Mouse (Mus musculus) bone marrow macrophage, adult 2 months (primary cell): ENCODE results near the gene Fam83c. TPM values are rescaled to one million over a fixed set of nuclear protein-coding genes. Genes with fewer than 3 reads are reported as not detected.
"Not testable (repeated sequence)": the region's sequence is repeated elsewhere in the genome, so short reads cannot be mapped to it uniquely, and the experiment has no call there.

Source experiments
- H3K27ac ChIP-seq: 2 replicates; pipeline ENCODE4 v1.5.1; 2012; ENCODE audit warnings: low read depth, low read length; ENCODE audit not compliant: insufficient read depth
- H3K4me1 ChIP-seq: 2 replicates; pipeline ENCODE4 v1.6.1; 2012; ENCODE audit warnings: low read length; ENCODE audit not compliant: control insufficient read depth, insufficient read depth
- H3K4me3 ChIP-seq: 2 replicates; pipeline ENCODE4 v1.5.1; 2012; ENCODE audit warnings: mild to moderate bottlenecking, low read length, moderate library complexity; ENCODE audit not compliant: insufficient read depth
- CTCF ChIP-seq: IDR thresholded peaks from 2 replicates; pipeline ENCODE4 v1.5.1; 2012; ENCODE audit warnings: low read depth, mild to moderate bottlenecking, low read length, moderate library complexity
- POLR2A ChIP-seq: IDR thresholded peaks from 2 replicates; pipeline ENCODE4 v1.6.1; 2012; ENCODE audit warnings: mild to moderate bottlenecking, low read depth, low read length, borderline replicate concordance
- polyA plus RNA-seq: library from polyadenylated mRNA; stranded (reverse); fragments of >200 nt; gene quantifications from 2 replicates; pipeline ENCODE4 v1.2.4, GENCODE M21; 2012; ENCODE audit not compliant: missing spikeins, insufficient read depth, insufficient read length

Fam83c gene
- polyA plus RNA-seq, 1 experiment, result not detected

DNA sequence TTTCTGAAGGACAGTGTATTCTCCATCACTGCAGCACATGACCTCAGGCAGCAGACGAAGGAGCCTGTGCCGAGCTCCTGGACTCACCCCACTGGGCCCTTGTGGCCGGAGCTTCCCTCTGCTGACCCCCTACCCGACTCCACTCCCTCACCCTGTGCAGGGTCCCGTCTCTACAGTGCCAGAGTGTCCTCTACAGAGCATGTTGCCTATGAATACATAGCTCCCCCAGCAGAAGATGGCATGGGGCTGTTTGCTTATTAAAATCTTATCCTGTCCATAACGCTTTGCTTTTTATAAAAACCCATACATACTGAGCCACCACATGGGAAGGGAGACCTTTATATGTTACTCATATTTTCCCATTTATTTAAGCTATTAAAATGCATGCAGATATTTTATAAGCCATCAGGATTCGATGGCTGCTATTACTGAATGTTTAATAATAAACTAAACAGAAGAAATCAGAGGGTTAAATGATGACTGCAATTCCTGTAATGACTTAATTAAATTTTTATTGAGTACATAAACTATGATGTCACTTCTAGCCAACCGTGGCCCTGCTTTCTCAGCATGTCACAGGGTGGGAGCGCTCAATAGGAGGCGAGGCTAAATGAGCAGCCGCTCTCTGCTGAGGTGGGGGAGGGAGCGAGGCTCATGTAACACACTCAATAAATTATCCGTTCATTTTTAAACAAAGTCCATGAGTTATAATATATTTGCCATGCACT, 28.1 kb upstream of the Fam83c start:
- Histone ChIP-seq H3K4me1 (no peaks in the 10 kb centered on the region), H3K4me3 (no peak overlapping the region), H3K27ac (no peak overlapping the region)
- TF ChIP-seq CTCF (no peak), POLR2A (no peak)

DNA sequence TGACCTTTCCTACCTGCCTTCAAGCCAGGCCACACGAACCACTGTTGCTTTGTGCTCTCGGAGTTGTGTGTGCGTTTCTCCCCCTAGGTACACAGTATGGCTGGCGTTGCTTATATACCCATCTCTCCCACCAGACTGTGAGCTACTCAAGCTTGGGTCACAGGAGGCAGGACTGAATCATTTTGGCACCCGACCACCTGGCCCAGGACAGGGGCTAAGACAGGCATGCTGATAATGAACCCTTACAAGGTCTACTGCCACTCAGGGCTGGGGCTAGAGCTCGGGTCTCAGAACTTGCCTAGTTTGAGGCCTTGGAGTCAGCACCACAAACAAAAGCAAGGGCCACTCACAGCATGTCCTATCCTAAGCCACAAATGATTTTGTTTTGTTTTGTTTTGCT, 26.9 kb upstream of the Fam83c start:
- no peak overlapping the region for H3K4me3 ChIP-seq
- no peaks in the 10 kb centered on the region for H3K4me1 ChIP-seq
- no peak overlapping the region for H3K27ac ChIP-seq
- TF ChIP-seq CTCF (no peak), POLR2A (no peak)

DNA sequence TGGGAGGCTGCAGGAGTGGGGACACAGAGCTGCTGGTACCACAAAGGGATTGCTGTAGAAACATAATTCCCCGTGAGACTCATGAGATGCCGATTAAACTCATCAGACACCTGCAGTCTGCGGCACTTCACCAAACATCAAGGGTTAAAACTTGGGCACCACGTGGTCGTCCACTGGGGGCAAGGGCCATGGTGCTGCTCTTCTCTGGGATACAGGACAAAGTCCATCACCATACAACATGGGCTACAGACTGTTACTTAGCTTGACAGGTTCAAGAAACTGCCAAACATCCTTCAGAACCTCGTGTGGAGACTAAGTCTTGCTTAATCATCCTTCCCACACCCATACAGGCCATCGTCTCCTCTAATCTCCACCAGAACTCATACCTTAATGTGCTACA, 25.4 kb upstream of the Fam83c start:
- TF ChIP-seq CTCF (no peak), POLR2A (no peak)
- Histone ChIP-seq H3K4me1 (no peaks in the 10 kb centered on the region), H3K4me3 (no peak overlapping the region), H3K27ac (no peak overlapping the region)

DNA sequence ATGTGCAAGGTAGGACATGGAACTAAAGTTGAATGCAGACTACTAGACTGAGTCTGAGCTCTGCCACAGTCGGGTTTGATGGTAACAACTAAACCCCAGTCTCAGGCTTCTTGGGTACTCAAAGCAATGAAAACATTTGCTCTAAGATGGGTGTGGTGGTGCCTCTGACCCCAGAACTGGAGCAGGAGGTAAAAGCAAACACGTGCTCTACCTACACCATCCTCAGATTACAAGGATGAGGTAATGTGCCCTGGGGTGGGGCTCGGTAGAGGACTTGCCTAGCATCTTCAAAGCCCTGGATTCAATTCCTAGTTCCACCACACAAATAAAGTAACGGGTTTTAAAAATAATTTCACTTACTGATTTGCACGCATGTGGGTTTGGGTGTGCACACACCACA, 17.9 kb upstream of the Fam83c start:
- no peak for TF ChIP-seq POLR2A
- no peak for TF ChIP-seq CTCF
- no peak overlapping the region for H3K4me3 ChIP-seq
- H3K4me1 ChIP-seq, result no peaks in the 10 kb centered on the region
- no peak overlapping the region for H3K27ac ChIP-seq

DNA sequence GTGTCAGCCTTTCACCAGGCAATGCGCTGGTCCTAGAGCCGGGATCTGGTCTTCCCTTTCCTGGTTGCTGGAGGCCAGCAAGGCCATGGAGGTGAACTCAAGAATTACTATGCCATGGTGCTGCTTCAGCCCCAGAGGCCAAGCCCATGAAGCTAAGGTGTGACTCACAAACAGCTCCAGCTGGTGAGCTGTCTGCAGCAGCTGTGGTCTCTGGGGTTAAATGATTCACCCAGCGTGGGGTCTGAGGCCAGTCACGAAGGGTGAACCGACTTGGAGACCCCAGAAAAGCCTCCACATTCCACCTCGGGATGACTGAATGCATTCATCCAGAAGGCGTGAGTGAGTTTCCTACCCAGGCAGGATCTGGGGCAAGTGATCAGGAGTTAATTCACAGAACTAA, 15.5 kb upstream of the Fam83c start:
- Histone ChIP-seq H3K27ac (no peak overlapping the region), H3K4me3 (no peak overlapping the region)
- no peak for TF ChIP-seq CTCF
- no peak for TF ChIP-seq POLR2A

DNA sequence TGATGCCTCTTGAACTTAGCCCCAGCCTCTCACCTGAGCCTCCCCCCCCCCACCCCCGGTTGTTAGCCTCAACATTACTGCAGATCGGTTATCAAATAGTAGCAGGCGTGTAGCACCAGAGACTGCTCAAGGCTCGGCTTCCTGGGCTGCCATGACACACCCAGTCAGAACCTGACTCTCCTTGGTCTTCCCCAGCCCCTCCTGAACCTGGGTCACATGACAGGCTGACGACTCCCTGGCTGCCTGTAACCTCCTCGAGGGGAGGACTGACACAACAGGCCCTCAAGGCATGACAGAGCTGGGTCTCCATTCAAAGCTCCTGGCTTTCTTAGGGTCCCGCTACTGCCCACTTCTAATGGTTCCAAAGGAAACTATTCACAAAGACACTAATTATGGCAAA, 14.8 kb upstream of the Fam83c start:
- Histone ChIP-seq H3K27ac (no peak overlapping the region), H3K4me3 (no peak overlapping the region), H3K4me1 (no peaks in the 10 kb centered on the region)
- TF ChIP-seq POLR2A (no peak), CTCF (no peak)

More for the DNA sequence above, 15.5 kb upstream of the Fam83c start:
- no peaks in the 10 kb centered on the region for H3K4me1 ChIP-seq

DNA sequence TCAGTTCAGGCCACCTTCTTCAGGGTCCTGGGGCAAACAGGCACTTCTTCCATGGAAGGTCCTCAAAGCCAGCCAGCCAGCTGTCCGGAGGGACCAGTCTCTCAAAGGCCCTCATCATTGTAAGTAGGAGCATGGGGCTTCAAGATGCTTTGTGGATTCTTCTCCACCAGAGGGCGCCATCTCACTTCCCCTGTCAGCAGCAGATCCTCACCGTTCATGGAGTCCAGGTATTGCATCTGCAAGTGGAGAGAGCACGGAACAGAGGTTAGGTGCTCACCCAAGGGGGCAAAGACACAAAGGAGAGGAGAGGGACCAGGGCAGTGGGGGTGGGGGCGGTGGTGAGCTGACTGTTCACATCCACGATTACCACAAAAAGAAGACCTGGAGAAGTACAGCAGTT, 13.6 kb upstream of the Fam83c start:
- Histone ChIP-seq H3K27ac (no peak overlapping the region), H3K4me1 (no peaks in the 10 kb centered on the region), H3K4me3 (no peak overlapping the region)
- TF ChIP-seq POLR2A (no peak), CTCF (peak; percentile 80)

DNA sequence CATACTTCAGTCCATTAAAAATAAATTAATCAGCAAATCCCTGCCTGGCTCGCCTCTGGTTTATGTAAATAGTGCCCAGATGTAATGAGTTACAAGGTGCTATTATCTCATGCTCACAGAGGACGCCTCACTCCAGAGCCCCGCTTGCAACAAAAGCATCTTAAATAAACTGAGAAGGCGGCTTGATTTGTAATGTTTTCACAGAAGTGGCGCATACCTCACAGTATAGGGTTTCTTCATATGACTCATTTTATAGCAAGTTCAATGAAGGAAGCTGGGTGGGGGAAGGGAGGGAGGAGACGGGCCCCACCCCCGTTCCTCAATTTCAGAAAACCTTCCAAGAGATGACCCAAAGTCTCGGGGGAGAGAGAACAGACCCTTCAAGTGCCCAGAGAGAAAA, 12.3 kb upstream of the Fam83c start:
- TF ChIP-seq POLR2A, result no peak
- TF ChIP-seq CTCF, result no peak
- no peaks in the 10 kb centered on the region for H3K4me1 ChIP-seq
- H3K4me3 ChIP-seq, result no peak overlapping the region
- H3K27ac ChIP-seq, result no peak overlapping the region

DNA sequence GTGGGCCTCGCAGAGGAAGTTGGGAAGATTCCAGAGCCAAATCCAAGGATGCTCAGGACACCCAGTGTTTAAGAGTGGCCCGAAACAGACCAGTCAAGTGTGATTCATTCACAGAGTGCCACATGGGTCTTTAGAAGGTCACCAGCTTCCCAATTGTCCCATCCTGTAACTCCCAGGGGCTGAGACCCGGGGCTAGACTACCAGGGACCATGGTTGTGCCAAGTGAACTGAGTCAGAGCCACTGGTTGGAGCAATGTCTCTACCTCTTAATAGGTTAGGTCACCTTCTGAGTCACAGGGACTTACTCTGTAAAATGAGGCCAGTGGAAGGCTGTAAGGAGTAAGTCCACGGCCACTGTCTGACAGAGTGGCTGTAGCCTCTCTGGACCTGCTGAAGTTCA, 4.3 kb upstream of the Fam83c start:
- TF ChIP-seq CTCF (no peak), POLR2A (no peak)
- Histone ChIP-seq H3K4me1 (no peaks in the 10 kb centered on the region), H3K4me3 (no peak overlapping the region), H3K27ac (no peak overlapping the region)

DNA sequence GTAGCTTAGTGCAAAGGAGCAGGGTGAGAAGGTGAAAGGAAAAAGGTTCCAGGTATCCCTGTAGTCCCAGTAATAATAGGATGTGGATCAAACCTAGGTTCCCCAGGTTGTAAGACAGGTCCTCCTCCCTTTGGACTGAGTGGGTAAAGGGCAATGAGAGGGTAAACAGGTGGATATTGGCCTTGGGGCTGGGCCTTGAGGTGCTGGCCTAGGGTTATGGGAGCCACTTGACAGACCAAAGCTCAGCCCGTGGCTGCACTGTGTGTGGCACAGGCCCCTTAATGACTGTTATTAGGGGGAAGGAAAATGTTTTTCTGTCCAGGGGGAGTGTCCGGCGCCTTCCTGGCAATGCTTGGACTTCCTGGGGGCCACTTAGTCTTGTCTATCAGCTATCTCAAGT, 3.3 kb upstream of the Fam83c start:
- Histone ChIP-seq H3K4me3 (no peak overlapping the region), H3K4me1 (no peaks in the 10 kb centered on the region), H3K27ac (no peak overlapping the region)
- TF ChIP-seq CTCF (no peak), POLR2A (no peak)

DNA sequence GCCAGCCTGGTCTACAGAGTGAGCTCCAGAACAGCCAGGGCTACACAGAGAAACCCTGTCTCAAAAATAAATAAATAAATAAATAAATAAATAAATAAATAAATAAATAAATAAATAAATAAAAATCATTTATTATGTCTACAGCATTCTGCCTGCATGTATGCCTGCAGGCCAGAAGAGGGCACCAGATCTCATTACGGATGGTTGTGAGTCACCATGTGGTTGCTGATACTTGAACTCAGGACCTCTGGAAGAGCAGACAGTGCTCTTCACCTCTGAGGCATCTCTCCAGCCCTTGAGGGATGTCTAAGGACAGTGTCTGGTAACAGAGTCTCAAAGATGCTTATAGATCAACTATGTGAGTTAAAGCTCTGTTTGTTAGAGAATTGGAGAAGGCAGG, 2.6 kb downstream of the Fam83c start:
- H3K27ac ChIP-seq, H3K4me3 ChIP-seq, H3K4me1 ChIP-seq: not testable (repeated sequence)
